Mouse (Mus musculus): ENCODE data around the gene Mical3. TPM values are rescaled to one million over a fixed set of nuclear protein-coding genes. Genes with fewer than 3 reads are reported as not detected.

The Mical3 gene
- polyA plus RNA-seq, 1 experiment from 2014 or later, result 11.5 TPM

Other genes with a start within 250 kb of the Mical3 start
- gene Bid, start 214.1 kb downstream of the Mical3 start, polyA plus RNA-seq (2015; fragmentation: Nextera tagmentation; extraction: Ambion mirVana), result 20.7 and 21.4 TPM in 2 replicates
- gene Pex26, start 52.7 kb upstream of the Mical3 start, polyA plus RNA-seq (2015; fragmentation: Nextera tagmentation; extraction: Ambion mirVana), result 14.0 and 14.6 TPM in 2 replicates
- gene Tuba8, start 79.7 kb upstream of the Mical3 start, polyA plus RNA-seq (2015; fragmentation: Nextera tagmentation; extraction: Ambion mirVana), result 0.74 and 0.81 TPM in 2 replicates
- gene Usp18, start 114.9 kb upstream of the Mical3 start, polyA plus RNA-seq (2015; fragmentation: Nextera tagmentation; extraction: Ambion mirVana), result 2.9 and 3.1 TPM in 2 replicates
- gene Slc6a13, start 169.2 kb upstream of the Mical3 start, polyA plus RNA-seq (2015; fragmentation: Nextera tagmentation; extraction: Ambion mirVana), result 2.0 and 2.9 TPM in 2 replicates
- gene Slc6a12, start 212.1 kb upstream of the Mical3 start, polyA plus RNA-seq (2015; fragmentation: Nextera tagmentation; extraction: Ambion mirVana), result 0.27 TPM in 1 of 2 replicates, not detected in the other